Mouse (Mus musculus) forebrain, postnatal 0 days (tissue): Measurements from ENCODE around the gene Sez6. TPM values are rescaled to one million over a fixed set of nuclear protein-coding genes. Genes with fewer than 3 reads are reported as not detected.

Source experiments
- ATAC-seq: fragments of 200-750 bp; cut with Nextera tagmentation; 2 replicates; pipeline ENCODE4 v1.8.0; 2017; ENCODE audit warnings: mild to moderate bottlenecking, moderate library complexity
- DNase-seq: peaks from one replicate; pipeline ENCODE4 v3.0.0-alpha.2; 2015
- H3K27ac ChIP-seq: fragments of 300-500 bp; sonication (generic); 2 replicates; pipeline ENCODE4 v1.5.1; 2014; ENCODE audit warnings: low read depth, mild to moderate bottlenecking, antibody characterized with exemption, low read length, moderate library complexity, mixed read lengths
- H3K27me3 ChIP-seq: fragments of 300-500 bp; sonication (generic); 2 replicates; pipeline ENCODE4 v1.6.1; 2014; ENCODE audit warnings: mild to moderate bottlenecking, low read length, mixed read lengths; ENCODE audit not compliant: insufficient read depth
- H3K36me3 ChIP-seq: fragments of 300-500 bp; sonication (generic); 2 replicates; pipeline ENCODE4 v1.6.1; 2014; ENCODE audit warnings: mild to moderate bottlenecking, moderate library complexity; ENCODE audit not compliant: insufficient read depth
- H3K4me1 ChIP-seq: fragments of 300-500 bp; sonication (generic); 2 replicates; pipeline ENCODE4 v1.6.1; 2014; ENCODE audit warnings: antibody characterized with exemption; ENCODE audit not compliant: insufficient read depth
- H3K4me2 ChIP-seq: fragments of 300-500 bp; sonication (generic); 2 replicates; pipeline ENCODE4 v1.6.1; 2014; ENCODE audit warnings: low read depth, mild to moderate bottlenecking, moderate library complexity
- H3K4me3 ChIP-seq: fragments of 300-500 bp; sonication (generic); 2 replicates; pipeline ENCODE4 v1.5.1; 2014; ENCODE audit warnings: low read depth, low read length, mixed read lengths
- H3K9ac ChIP-seq: fragments of 300-500 bp; sonication (generic); 2 replicates; pipeline ENCODE4 v1.6.1; 2014; ENCODE audit warnings: mild to moderate bottlenecking
- H3K9me3 ChIP-seq: fragments of 300-500 bp; sonication (generic); 2 replicates; pipeline ENCODE4 v1.6.1; 2016; ENCODE audit warnings: low read length
- CTCF ChIP-seq: sonication (generic); IDR thresholded peaks from 2 replicates; pipeline ENCODE4 v1.5.1; 2016; ENCODE audit warnings: antibody characterized with exemption, control low read depth, low read depth
- WGBS: fragments of 180-500 bp; shearing (Covaris S2); extraction: QIAGEN DNeasy Blood & Tissue Kit; methylation state at CpG from one replicate; pipeline ENCODE4 v1.1.7; 2014; 5-methylcytosine and 5-hydroxymethylcytosine counted together
- polyA plus RNA-seq: library from polyadenylated mRNA; unstranded; fragments of >200 nt; fragmentation: Nextera tagmentation; extraction: Ambion mirVana; gene quantifications from 2 replicates; pipeline ENCODE4 v1.2.1, GENCODE M21; 2015
- total RNA-seq: library from RNA; depleted of rRNA; stranded (reverse); fragments of >200 nt; gene quantifications from 2 replicates; pipeline ENCODE4 v1.2.3, GENCODE M21; 2014

Gene Sez6
- total and polyA plus RNA-seq, 2 experiments from 2014 or later, result 194 to 214 TPM

- ATAC-seq (peak; percentile 45), DNase-seq (peak; percentile 93)
- TF ChIP-seq CTCF, result peak; percentile 85
- WGBS, result under 1% methylated on average over 4 of the region's 4 CpGs
- Histone ChIP-seq H3K36me3 (peaks cover 25% of the 10 kb centered on the region), H3K4me3 (no peak overlapping the region), H3K27ac (no peak overlapping the region), H3K4me2 (no peak overlapping the region), H3K4me1 (peaks cover 24% of the 10 kb centered on the region), H3K27me3 (no peaks in the 10 kb centered on the region), H3K9me3 (no peaks in the 10 kb centered on the region), H3K9ac (no peak overlapping the region)
Measured at GRCm38 (mm10) chr11:77967114-77967513, 36.5 kb downstream of the Sez6 start.

- DNase-seq (no peak), ATAC-seq (no peak)
- TF ChIP-seq CTCF, result no peak
- WGBS, result 80% methylated on average over 4 of the region's 4 CpGs
- Histone ChIP-seq H3K4me3 (no peak overlapping the region), H3K4me1 (peaks cover 24% of the 10 kb centered on the region), H3K36me3 (peaks cover 40% of the 10 kb centered on the region), H3K27ac (no peak overlapping the region), H3K27me3 (no peaks in the 10 kb centered on the region), H3K4me2 (no peak overlapping the region), H3K9me3 (no peaks in the 10 kb centered on the region), H3K9ac (no peak overlapping the region)
Measured at GRCm38 (mm10) chr11:77968786-77969185, 38.2 kb downstream of the Sez6 start.

- no peak overlapping the region for H3K9ac ChIP-seq
- H3K27me3 ChIP-seq, result no peaks in the 10 kb centered on the region
- WGBS, result 82% methylated on average over 6 of the region's 6 CpGs
- no peak for ATAC-seq
- H3K36me3 ChIP-seq, result peaks cover 55% of the 10 kb centered on the region
- no peak for DNase-seq
- no peak overlapping the region for H3K27ac ChIP-seq
- no peak for TF ChIP-seq CTCF
- no peaks in the 10 kb centered on the region for H3K9me3 ChIP-seq
- no peak overlapping the region for H3K4me3 ChIP-seq
- H3K4me2 ChIP-seq, result no peak overlapping the region
- peaks cover 11% of the 10 kb centered on the region for H3K4me1 ChIP-seq
Measured at GRCm38 (mm10) chr11:77970718-77971117, 40.1 kb downstream of the Sez6 start.

GRCm38 (mm10) chr11:77973520-77973919 is 42.9 kb downstream of the Sez6 start:
- Histone ChIP-seq H3K4me3 (no peak overlapping the region), H3K9me3 (no peaks in the 10 kb centered on the region), H3K27me3 (no peaks in the 10 kb centered on the region), H3K36me3 (peaks cover 78% of the 10 kb centered on the region), H3K27ac (no peak overlapping the region), H3K9ac (no peak overlapping the region), H3K4me1 (no peaks in the 10 kb centered on the region), H3K4me2 (no peak overlapping the region)
- ATAC-seq (no peak), DNase-seq (no peak)
- WGBS, result 88% methylated on average over 7 of the region's 7 CpGs
- TF ChIP-seq CTCF, result no peak

GRCm38 (mm10) chr11:77974325-77974724 is 43.7 kb downstream of the Sez6 start:
- Histone ChIP-seq H3K4me1 (no peaks in the 10 kb centered on the region), H3K27ac (no peak overlapping the region), H3K4me2 (no peak overlapping the region), H3K9ac (no peak overlapping the region), H3K27me3 (no peaks in the 10 kb centered on the region), H3K36me3 (peaks cover 72% of the 10 kb centered on the region), H3K9me3 (no peaks in the 10 kb centered on the region), H3K4me3 (no peak overlapping the region)
- ATAC-seq, result no peak
- 53% methylated on average over 15 of the region's 15 CpGs for WGBS
- no peak for DNase-seq
- TF ChIP-seq CTCF, result no peak

- H3K27me3 ChIP-seq, result no peaks in the 10 kb centered on the region
- peaks cover 60% of the 10 kb centered on the region for H3K36me3 ChIP-seq
- no peak overlapping the region for H3K4me2 ChIP-seq
- WGBS, result 36% methylated on average over 4 of the region's 4 CpGs
- no peak for ATAC-seq
- no peak overlapping the region for H3K4me3 ChIP-seq
- H3K27ac ChIP-seq, result no peak overlapping the region
- DNase-seq, result no peak
- no peak overlapping the region for H3K9ac ChIP-seq
- no peaks in the 10 kb centered on the region for H3K9me3 ChIP-seq
- peak; percentile 46 for TF ChIP-seq CTCF
- H3K4me1 ChIP-seq, result no peaks in the 10 kb centered on the region
Measured at GRCm38 (mm10) chr11:77975873-77976272, 45.3 kb downstream of the Sez6 start.

GRCm38 (mm10) chr11:77978161-77978560 is 47.6 kb downstream of the Sez6 start:
- no peaks in the 10 kb centered on the region for H3K4me1 ChIP-seq
- no peak overlapping the region for H3K9ac ChIP-seq
- no peak overlapping the region for H3K4me2 ChIP-seq
- no peak overlapping the region for H3K4me3 ChIP-seq
- WGBS, result 85% methylated on average over 6 of the region's 6 CpGs
- no peak overlapping the region for H3K27ac ChIP-seq
- H3K27me3 ChIP-seq, result no peaks in the 10 kb centered on the region
- no peak for ATAC-seq
- H3K36me3 ChIP-seq, result peaks cover 44% of the 10 kb centered on the region
- DNase-seq, result no peak
- no peaks in the 10 kb centered on the region for H3K9me3 ChIP-seq
- no peak for TF ChIP-seq CTCF

GRCm38 (mm10) chr11:77979221-77979809 is 48.7 kb downstream of the Sez6 start:
- TF ChIP-seq CTCF, result no peak
- 80% methylated on average over 8 of the region's 8 CpGs for WGBS
- Histone ChIP-seq H3K9me3 (no peaks in the 10 kb centered on the region), H3K9ac (no peak overlapping the region), H3K36me3 (peaks cover 35% of the 10 kb centered on the region), H3K27ac (no peak overlapping the region), H3K4me1 (no peaks in the 10 kb centered on the region), H3K4me2 (no peak overlapping the region), H3K4me3 (no peak overlapping the region), H3K27me3 (no peaks in the 10 kb centered on the region)
- ATAC-seq (no peak), DNase-seq (no peak)
